Mouse (Mus musculus): ENCODE measurements around the gene Lat2.

Gene Lat2

GRCm38 (mm10) chr5:134613727-134614126 lies 1.1 kb downstream of the Lat2 start:
- DNase-seq (ENCODE audit: low read depth, low spot score): no peak

- DNase-seq (ENCODE audit: low read depth, low spot score): peak; percentile 48
These were observed 2.9 kb downstream of the Lat2 start for GRCm38 (mm10) chr5:134611810-134612521.

- DNase-seq (ENCODE audit: low read depth, low spot score): no peak
These were observed 4.7 kb downstream of the Lat2 start for GRCm38 (mm10) chr5:134609916-134610643.

GRCm38 (mm10) chr5:134607121-134607520 lies 7.7 kb downstream of the Lat2 start:
- no peak for DNase-seq (ENCODE audit: low read depth, low spot score)

GRCm38 (mm10) chr5:134606314-134606713 lies 8.5 kb downstream of the Lat2 start:
- no peak for DNase-seq (ENCODE audit: low read depth, low spot score)

- no peak for DNase-seq (ENCODE audit: low read depth, low spot score)
These were observed 10.4 kb downstream of the Lat2 start for GRCm38 (mm10) chr5:134604376-134604775.

GRCm38 (mm10) chr5:134597711-134598110 lies 17.1 kb downstream of the Lat2 start:
- DNase-seq (ENCODE audit: low read depth, low spot score): peak; percentile 69

GRCm38 (mm10) chr5:134593093-134593492 lies 21.7 kb downstream of the Lat2 start:
- DNase-seq (ENCODE audit: low read depth, low spot score): no peak

- no peak for DNase-seq (ENCODE audit: low read depth, low spot score)
These were observed 22.7 kb downstream of the Lat2 start for GRCm38 (mm10) chr5:134592026-134592581.

GRCm38 (mm10) chr5:134589900-134590299 lies 24.9 kb downstream of the Lat2 start:
- no peak for DNase-seq (ENCODE audit: low read depth, low spot score)

GRCm38 (mm10) chr5:134584798-134585197 lies 30.0 kb downstream of the Lat2 start:
- no peak for DNase-seq (ENCODE audit: low read depth, low spot score)

- no peak for DNase-seq (ENCODE audit: low read depth, low spot score)
These were observed 31.0 kb downstream of the Lat2 start for GRCm38 (mm10) chr5:134583884-134584213.

- DNase-seq (ENCODE audit: low read depth, low spot score): no peak
These were observed 31.6 kb downstream of the Lat2 start for GRCm38 (mm10) chr5:134583006-134583883.

- DNase-seq (ENCODE audit: low read depth, low spot score): peak; percentile 98
These were observed 32.5 kb downstream of the Lat2 start for GRCm38 (mm10) chr5:134582221-134582907.

GRCm38 (mm10) chr5:134581146-134581545 lies 33.7 kb downstream of the Lat2 start, which contains the start of gene Rfc2:
TSS of gene Rfc2 (plus strand) at chr5:134581366.
- DNase-seq (ENCODE audit: low read depth, low spot score): no peak

- DNase-seq (ENCODE audit: low read depth, low spot score): no peak
These were observed 35.7 kb downstream of the Lat2 start for GRCm38 (mm10) chr5:134579135-134579534.

GRCm38 (mm10) chr5:134577534-134577933 lies 37.3 kb downstream of the Lat2 start:
- DNase-seq (ENCODE audit: low read depth, low spot score): no peak

- DNase-seq (ENCODE audit: low read depth, low spot score): no peak
These were observed 38.2 kb downstream of the Lat2 start for GRCm38 (mm10) chr5:134576517-134577220.

- no peak for DNase-seq (ENCODE audit: low read depth, low spot score)
These were observed 39.0 kb downstream of the Lat2 start for GRCm38 (mm10) chr5:134575833-134576232.

- no peak for DNase-seq (ENCODE audit: low read depth, low spot score)
These were observed 42.2 kb downstream of the Lat2 start for GRCm38 (mm10) chr5:134572508-134573214.
